Mouse (Mus musculus) heart, embryonic 12.5 days (tissue): ENCODE measurements around the gene Kdm2b. TPM values are rescaled to one million over a fixed set of nuclear protein-coding genes. Genes with fewer than 3 reads are reported as not detected.

Experiments used
- ATAC-seq: fragments of 200-750 bp; cut with Nextera tagmentation; 2 replicates; pipeline ENCODE4 v1.8.0; 2017; ENCODE audit warnings: moderate TSS enrichment, moderate library complexity; ENCODE audit not compliant: insufficient number of reproducible peaks, low FRiP score
- H3K27ac ChIP-seq: fragments of 300-500 bp; sonication (generic); 2 replicates; pipeline ENCODE4 v1.5.1; 2016; ENCODE audit warnings: mild to moderate bottlenecking, moderate library complexity; ENCODE audit not compliant: poor library complexity, severe bottlenecking
- H3K27me3 ChIP-seq: fragments of 300-500 bp; sonication (generic); replicated peaks from 2 replicates; pipeline ENCODE4 v1.6.1; 2016; ENCODE audit warnings: mild to moderate bottlenecking, moderate library complexity
- H3K36me3 ChIP-seq: fragments of 300-500 bp; sonication (generic); 2 replicates; pipeline ENCODE4 v1.6.1; 2016; ENCODE audit warnings: mild to moderate bottlenecking, moderate library complexity
- H3K4me1 ChIP-seq: fragments of 300-500 bp; sonication (generic); replicated peaks from 2 replicates; pipeline ENCODE4 v1.6.1; 2016; ENCODE audit warnings: mild to moderate bottlenecking
- H3K4me2 ChIP-seq: fragments of 300-500 bp; sonication (generic); 2 replicates; pipeline ENCODE4 v1.6.1; 2016; ENCODE audit warnings: mild to moderate bottlenecking, moderate library complexity
- H3K4me3 ChIP-seq: fragments of 300-500 bp; sonication (generic); 2 replicates; pipeline ENCODE4 v1.5.1; 2016; ENCODE audit warnings: mild to moderate bottlenecking
- H3K9ac ChIP-seq: fragments of 300-500 bp; sonication (generic); 2 replicates; pipeline ENCODE4 v1.6.1; 2016; ENCODE audit warnings: mild to moderate bottlenecking, moderate library complexity
- H3K9me3 ChIP-seq: fragments of 300-500 bp; sonication (generic); replicated peaks from 2 replicates; pipeline ENCODE4 v1.6.1; 2016; ENCODE audit warnings: mild to moderate bottlenecking, moderate library complexity
- WGBS: fragments of 180-500 bp; shearing (Covaris S2); methylation state at CpG from one replicate; pipeline ENCODE4 v1.1.7; 2016; 5-methylcytosine and 5-hydroxymethylcytosine counted together
- polyA plus RNA-seq: library from polyadenylated mRNA; unstranded; fragments of >200 nt; fragmentation: Nextera tagmentation; extraction: Ambion mirVana; gene quantifications from 2 replicates; pipeline ENCODE4 v1.2.1, GENCODE M21; 2016

The Kdm2b gene
- polyA plus RNA-seq, 1 experiment from 2014 or later = 39.8 TPM

- no peaks in the 10 kb centered on the region for H3K4me1 ChIP-seq
- peaks cover 2% of the 10 kb centered on the region; the same call in 1 of the 2 replicates for H3K9me3 ChIP-seq
- 74% methylated on average over 10 of the region's 10 CpGs for WGBS
- H3K27me3 ChIP-seq = no peaks in the 10 kb centered on the region
- no peak overlapping the region for H3K4me2 ChIP-seq
- H3K27ac ChIP-seq = no peak overlapping the region
- no peak for ATAC-seq
- no peaks in the 10 kb centered on the region for H3K36me3 ChIP-seq
- H3K4me3 ChIP-seq = no peak overlapping the region
- H3K9ac ChIP-seq = no peak overlapping the region
Measured at GRCm38 (mm10) chr5:122832996-122833395, 156.6 kb downstream of the Kdm2b start.

DNA sequence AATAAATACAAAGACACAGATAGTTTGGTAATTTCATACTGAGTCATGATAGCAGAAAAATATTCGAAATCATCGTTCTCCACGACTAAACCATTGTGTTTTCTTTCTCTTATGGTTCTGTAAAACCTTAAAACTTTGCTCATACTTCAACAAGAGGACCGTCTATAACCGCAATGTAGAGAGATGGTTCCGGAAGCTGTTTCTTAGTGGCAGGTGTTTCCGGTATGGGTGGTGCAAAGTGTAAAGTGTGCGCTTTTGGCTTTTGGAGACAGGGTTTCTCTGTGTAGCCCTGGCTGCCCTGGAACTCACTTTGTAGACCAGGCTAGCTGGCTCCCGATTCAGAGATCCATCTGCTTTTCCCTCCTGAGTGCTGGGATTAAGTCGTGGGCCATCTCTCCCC lies 157.1 kb downstream of the Kdm2b start:
- H3K4me1 ChIP-seq = no peaks in the 10 kb centered on the region
- H3K4me2 ChIP-seq = no peak overlapping the region
- no peaks in the 10 kb centered on the region for H3K36me3 ChIP-seq
- no peaks in the 10 kb centered on the region for H3K27me3 ChIP-seq
- no peak overlapping the region for H3K27ac ChIP-seq
- no peaks in the 10 kb centered on the region; the same call in 1 of the 2 replicates for H3K9me3 ChIP-seq
- H3K4me3 ChIP-seq = no peak overlapping the region
- 85% methylated on average over 10 of the region's 10 CpGs for WGBS
- H3K9ac ChIP-seq = no peak overlapping the region
- no peak for ATAC-seq

DNA sequence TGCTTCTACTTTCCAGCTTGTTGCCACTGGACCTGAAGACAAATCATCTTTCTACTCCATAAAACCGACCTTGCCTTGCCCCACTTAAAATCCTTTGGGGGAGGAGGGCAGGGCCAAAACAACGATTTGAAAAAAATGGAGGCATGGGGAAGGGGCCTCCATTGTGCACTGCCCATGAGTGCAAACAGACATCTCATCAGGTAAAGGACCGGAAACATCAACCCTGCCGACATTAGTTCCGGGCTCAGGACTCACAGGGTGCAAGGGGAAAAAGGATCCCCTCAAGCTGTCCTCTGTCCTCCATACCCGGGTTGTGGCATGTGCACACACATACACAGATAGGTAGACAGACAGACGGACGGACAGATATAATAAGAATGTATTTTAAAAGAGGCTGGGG lies 164.5 kb downstream of the Kdm2b start:
- H3K36me3 ChIP-seq = no peaks in the 10 kb centered on the region
- no peak overlapping the region for H3K27ac ChIP-seq
- H3K27me3 ChIP-seq = no peaks in the 10 kb centered on the region
- no peak overlapping the region for H3K4me3 ChIP-seq
- 77% methylated on average over 8 of the region's 8 CpGs for WGBS
- no peak for ATAC-seq
- no peak overlapping the region for H3K9ac ChIP-seq
- no peaks in the 10 kb centered on the region for H3K9me3 ChIP-seq
- peaks cover 3% of the 10 kb centered on the region for H3K4me1 ChIP-seq
- H3K4me2 ChIP-seq = no peak overlapping the region

- no peaks in the 10 kb centered on the region for H3K9me3 ChIP-seq
- H3K4me1 ChIP-seq = peaks cover 8% of the 10 kb centered on the region
- WGBS = 61% methylated on average over 6 of the region's 6 CpGs
- H3K4me3 ChIP-seq = no peak overlapping the region
- H3K4me2 ChIP-seq = no peak overlapping the region
- H3K36me3 ChIP-seq = peaks cover 1% of the 10 kb centered on the region
- ATAC-seq = no peak
- no peaks in the 10 kb centered on the region for H3K27me3 ChIP-seq
- no peak overlapping the region for H3K9ac ChIP-seq
- no peak overlapping the region for H3K27ac ChIP-seq
Measured at GRCm38 (mm10) chr5:122824450-122824849, 165.2 kb downstream of the Kdm2b start.

DNA sequence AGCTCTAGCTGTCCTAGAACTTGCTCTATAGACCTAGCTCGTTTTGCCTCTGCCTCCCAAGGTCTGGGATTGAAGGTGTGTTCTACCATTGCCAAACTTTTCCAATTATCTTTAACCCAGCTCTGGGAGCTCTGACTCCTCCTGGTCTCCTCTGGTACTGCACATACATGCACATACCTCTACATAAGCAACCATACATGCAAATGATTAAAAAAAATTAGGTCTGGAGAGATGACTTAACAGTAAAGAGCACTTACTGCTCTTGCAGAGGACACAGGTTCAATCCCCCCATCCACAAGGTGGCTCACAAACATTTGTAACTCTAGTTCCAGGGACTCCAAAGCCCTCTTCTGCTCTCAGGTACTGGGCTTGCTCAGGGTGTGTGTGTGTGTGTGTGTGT lies 165.6 kb downstream of the Kdm2b start:
- Histone ChIP-seq H3K27ac (no peak overlapping the region), H3K9me3 (no peaks in the 10 kb centered on the region), H3K4me3 (no peak overlapping the region), H3K9ac (no peak overlapping the region), H3K27me3 (no peaks in the 10 kb centered on the region), H3K36me3 (peaks cover 5% of the 10 kb centered on the region), H3K4me1 (peaks cover 11% of the 10 kb centered on the region), H3K4me2 (no peak overlapping the region)
- 56% methylated on average over 1 of the region's 1 CpGs for WGBS
- no peak for ATAC-seq

DNA sequence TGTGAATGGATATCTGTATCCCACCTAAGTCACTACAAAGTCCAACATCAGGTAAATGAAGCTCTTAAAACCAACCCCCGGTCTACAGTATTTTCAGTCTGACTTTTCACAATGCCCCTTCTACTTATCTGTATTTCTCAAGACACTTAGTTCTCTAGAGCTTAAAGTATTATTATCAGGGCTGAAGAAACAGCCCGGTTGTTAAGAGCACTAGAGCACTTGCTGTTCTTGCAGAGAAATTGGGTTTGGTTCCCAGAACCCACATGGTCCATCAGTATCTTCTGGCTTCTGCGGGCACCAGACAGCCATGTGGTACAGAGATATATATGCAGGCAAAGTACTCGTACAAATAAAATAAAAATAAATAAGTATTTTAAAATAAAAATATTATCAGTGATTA lies 167.2 kb downstream of the Kdm2b start:
- H3K4me3 ChIP-seq = no peak overlapping the region
- no peak for ATAC-seq
- no peaks in the 10 kb centered on the region for H3K27me3 ChIP-seq
- H3K4me2 ChIP-seq = no peak overlapping the region
- peaks cover 11% of the 10 kb centered on the region for H3K4me1 ChIP-seq
- no peak overlapping the region for H3K27ac ChIP-seq
- no peaks in the 10 kb centered on the region for H3K9me3 ChIP-seq
- H3K9ac ChIP-seq = no peak overlapping the region
- WGBS = 85% methylated on average over 4 of the region's 4 CpGs
- H3K36me3 ChIP-seq = peaks cover 19% of the 10 kb centered on the region

DNA sequence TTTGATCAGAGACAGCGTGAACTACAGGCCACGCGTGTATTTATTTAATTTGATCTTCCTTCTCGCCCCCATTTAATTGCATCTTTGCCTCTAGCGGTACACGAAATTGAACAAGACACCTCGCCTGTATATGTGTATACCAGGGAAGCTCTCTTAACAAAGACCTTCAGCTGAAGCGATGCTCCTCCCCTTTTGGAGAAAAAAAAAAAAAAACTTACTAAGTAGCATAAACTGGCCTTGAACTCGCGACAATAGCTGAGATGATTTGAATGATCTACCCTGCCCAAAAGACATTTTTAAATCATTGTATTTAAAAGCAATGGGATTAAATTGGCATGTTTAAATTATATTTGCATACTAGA lies 168.1 kb downstream of the Kdm2b start:
- Histone ChIP-seq H3K4me3 (peak overlapping the region; percentile 88), H3K9me3 (no peaks in the 10 kb centered on the region), H3K27ac (peak overlapping the region; percentile 70), H3K9ac (peak overlapping the region; percentile 69), H3K4me1 (peaks cover 11% of the 10 kb centered on the region), H3K27me3 (no peaks in the 10 kb centered on the region), H3K4me2 (peak overlapping the region; percentile 80), H3K36me3 (peaks cover 28% of the 10 kb centered on the region)
- ATAC-seq = peak; percentile 56
- WGBS = under 1% methylated on average over 10 of the region's 10 CpGs

DNA sequence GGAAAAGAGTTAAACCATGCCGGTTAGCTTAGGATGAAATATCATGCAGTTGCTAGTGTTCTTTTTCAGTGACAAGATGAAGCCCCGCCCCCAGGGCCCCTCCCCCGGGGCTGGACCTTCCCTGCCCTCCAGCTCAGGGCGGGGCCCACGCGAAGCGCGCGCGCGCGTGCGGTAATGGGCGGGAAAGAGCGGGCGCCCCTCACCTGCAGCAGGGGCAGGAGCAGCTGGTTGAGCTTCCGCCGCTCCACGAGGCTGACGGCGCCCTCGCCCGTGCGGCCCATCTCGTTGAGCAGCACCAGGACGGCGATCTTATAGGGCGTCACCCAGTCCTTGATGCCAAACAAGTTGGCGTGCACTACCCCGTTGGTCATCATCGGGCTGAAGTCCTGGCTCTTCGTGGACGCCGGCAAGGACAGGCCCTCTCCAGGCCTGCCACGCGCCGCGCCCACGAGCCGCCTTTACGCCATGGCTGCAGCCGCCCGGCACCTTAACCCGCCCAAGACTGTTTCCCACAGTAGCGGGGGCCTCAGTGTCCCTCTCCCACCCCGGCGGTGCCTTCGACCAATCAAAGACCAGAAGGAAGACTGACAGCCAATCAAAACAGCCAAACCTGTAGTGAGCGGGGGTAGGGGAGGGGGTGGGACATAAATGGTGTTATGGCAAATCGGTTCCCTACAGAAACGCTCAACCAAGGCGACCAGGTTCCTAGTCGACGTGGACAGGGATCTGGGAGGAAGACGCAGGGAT lies 168.7 kb downstream of the Kdm2b start, which contains the start of gene Anapc5:
Gene Anapc5, minus strand, starts transcription at position 563 of the 747 bp plus-strand sequence.
- ATAC-seq = peak; percentile 99
- WGBS = under 1% methylated on average over 55 of the region's 55 CpGs
- peak within 1 kb of the TSS; percentile 88 for H3K4me3 ChIP-seq
- H3K4me1 ChIP-seq = peaks cover 11% of the 10 kb centered on the region
- H3K27me3 ChIP-seq = no peaks in the 10 kb centered on the region
- H3K9me3 ChIP-seq = no peaks in the 10 kb centered on the region
- peak within 1 kb of the TSS; percentile 99 for H3K27ac ChIP-seq
- peak within 1 kb of the TSS; percentile 80 for H3K4me2 ChIP-seq
- H3K9ac ChIP-seq = peak within 1 kb of the TSS; percentile 95
- peaks cover 32% of the 10 kb centered on the region for H3K36me3 ChIP-seq

Other genes with a start within 250 kb of the Kdm2b start
- 18.4 and 19.4 TPM in 2 replicates for gene Camkk2, start 210.4 kb downstream of the Kdm2b start, polyA plus RNA-seq
- gene Anapc5, start 168.5 kb downstream of the Kdm2b start, polyA plus RNA-seq = 342 and 343 TPM in 2 replicates
- gene Rnf34, start 139.8 kb downstream of the Kdm2b start, polyA plus RNA-seq = 26.2 and 32.4 TPM in 2 replicates
- gene Orai1, start 25.3 kb upstream of the Kdm2b start, polyA plus RNA-seq = 22.8 and 23.3 TPM in 2 replicates
- not detected in 2 replicates for gene Morn3, start 57.2 kb upstream of the Kdm2b start, polyA plus RNA-seq
- gene Tmem120b, start 78.6 kb upstream of the Kdm2b start, polyA plus RNA-seq = 12.9 and 13.0 TPM in 2 replicates
- gene Rhof, start 142.9 kb upstream of the Kdm2b start, polyA plus RNA-seq = 1.0 and 1.3 TPM in 2 replicates
- 7.4 and 8.1 TPM in 2 replicates for gene Setd1b, start 152.4 kb upstream of the Kdm2b start, polyA plus RNA-seq
- gene Psmd9, start 179.6 kb upstream of the Kdm2b start, polyA plus RNA-seq = 58.5 and 58.6 TPM in 2 replicates
- gene Hpd, start 192.9 kb upstream of the Kdm2b start, polyA plus RNA-seq = not detected in 2 replicates